Mouse (Mus musculus) forelimb bud, embryonic 11.5 days (tissue): Measurements from ENCODE around the gene Crocc.

ENCODE experiments used
- DNase-seq: peaks from one replicate; pipeline ENCODE4 v3.0.0-alpha.2; 2012; ENCODE audit warnings: low read depth, low spot score

Crocc gene

DNA sequence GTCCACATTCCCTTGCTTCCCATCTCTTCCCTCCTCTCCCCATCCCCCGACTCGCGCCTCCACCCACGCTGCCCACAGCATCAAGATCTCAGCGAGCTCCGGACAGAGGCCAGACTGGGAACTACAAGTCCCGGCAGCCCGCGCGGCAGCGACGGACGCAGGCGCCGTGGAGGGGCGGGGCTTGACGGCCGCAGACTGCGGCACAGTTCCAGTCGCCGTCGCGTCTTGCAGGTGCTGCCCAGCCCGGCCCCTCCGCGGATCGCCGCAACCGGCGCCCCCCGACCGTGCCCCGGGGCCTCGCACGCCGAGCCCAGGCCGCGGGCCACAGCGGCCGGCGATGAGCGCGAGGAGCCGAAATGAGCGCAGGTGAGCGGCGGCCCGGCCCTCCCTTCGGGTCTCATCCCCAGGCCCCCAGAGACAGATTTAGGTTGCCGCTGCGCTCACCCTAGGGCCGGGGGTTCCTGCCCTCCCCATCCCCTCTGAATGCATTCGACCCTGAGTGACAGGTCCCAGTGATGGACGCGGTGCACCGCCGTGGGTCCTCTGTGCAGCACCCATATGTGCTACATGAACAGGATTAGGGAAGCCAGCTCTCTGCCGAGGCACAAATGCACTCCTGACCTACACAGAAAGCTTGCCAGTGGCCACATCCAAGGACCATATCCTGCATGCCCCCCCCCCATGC lies 73.5 kb downstream of the Crocc start, which contains the start of gene Atp13a2:
Atp13a2 (plus strand) TSS at position 163 of the 685 bp plus-strand sequence.
- DNase-seq, result peak; percentile 75

DNA sequence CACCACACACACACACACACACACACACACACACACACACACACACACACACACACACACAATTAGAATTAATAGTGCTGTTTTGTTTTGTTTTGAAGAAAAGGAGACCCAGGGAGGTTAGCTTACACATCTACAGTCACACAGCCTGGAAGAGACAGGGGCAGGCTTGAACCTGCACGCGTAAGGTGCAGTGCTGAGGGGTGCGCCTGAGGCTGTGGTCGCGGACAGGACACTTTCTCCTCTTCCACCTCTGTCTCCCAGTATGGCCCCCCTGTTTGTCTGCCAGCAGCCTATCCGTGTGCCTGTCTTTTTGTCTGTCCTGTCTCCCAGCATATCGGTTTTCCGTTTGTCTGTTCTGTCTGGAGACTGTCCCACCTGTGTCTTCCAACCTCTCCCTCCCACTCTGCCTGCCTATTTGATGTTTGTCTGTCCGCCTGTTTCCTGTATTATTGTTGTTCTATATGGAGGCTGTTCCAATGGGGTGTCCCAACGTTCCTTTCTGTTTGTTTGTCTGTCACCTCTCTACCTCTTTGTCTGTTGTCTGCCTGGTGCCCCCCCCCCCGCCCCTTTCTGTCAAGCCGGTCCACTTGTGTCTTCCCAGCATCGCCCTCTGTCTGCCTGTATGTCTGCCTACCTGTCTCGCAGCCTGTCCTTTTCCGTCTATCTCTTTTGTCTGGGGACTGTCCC lies 74.2 kb downstream of the Crocc start:
- DNase-seq, result no peak

DNA sequence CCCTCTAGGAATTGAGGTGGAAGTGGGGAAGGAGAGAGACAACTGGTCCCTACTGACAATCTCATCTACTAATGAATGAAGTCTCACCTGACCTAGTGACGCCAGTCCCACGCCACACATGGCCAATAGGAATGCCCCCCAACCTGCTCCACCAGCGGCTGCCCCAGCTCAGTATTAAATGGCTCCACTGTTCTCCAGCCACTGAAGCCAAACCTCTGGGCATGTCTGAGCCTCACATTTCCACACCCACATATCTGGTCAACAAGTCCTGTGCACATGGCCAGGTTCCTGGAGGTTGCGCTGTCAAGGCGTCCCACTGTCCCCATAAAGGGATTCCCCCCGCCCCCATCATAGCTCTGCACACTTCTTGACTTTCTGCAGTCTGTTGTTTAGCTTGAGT lies 75.8 kb downstream of the Crocc start:
- no peak for DNase-seq

DNA sequence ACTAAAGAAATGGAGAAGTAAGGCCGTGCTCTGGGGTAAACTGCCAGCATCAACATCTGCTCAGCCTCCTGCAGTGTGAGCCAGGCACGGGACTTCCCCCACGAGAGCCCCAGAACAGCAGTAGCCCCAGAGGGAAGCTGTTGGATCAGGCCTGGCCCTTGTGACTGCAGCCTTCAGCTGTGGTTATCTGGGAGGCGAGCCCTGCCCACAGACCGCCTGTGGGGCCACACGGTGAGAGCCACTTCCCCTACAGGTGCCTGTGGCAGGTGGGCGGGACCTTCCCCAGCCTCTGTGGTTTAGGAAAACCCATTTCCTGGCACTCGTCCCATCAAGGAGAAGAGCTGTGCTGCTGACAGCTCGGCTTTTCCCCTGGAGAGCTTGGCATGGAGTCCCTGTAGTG lies 76.9 kb downstream of the Crocc start:
- DNase-seq, result no peak

DNA sequence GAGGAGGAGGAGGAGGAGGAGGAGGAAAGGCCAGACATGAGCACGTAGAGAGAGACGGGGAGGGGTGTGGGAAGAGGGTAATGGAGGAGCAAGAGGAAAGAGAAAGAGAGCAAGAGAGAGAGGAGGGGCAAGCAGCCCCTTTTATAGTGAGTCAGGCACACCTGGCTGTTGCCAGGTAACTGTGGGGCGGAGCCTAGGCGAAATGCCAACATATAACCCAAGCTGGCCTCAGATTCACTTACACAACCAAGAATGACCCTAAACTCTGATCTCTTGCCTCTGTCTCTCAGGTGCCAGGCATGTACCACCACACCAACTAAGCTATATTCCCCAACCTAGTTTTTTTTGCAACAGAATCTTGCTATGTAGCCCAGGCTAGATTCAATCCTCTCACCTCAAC lies 77.5 kb downstream of the Crocc start:
- no peak for DNase-seq

DNA sequence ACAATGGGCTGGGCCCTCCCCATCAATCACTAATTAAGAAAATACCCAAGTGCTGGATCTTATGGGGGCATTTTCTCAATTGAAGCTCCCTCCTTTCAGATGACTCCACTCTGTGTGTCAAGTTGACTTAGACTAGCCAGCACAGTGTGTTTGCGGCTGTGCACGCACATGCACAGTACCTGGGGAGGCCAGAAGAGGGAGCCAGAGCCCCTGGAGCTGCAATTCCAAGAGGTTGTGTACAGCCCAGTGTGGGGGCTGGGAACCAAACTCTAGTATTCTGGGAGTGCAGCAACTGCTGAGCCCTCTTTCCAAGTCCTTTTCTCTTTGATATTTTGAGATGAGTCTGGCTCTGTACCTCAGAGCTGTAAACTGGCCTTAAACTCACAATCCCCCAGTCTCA lies 78.7 kb downstream of the Crocc start:
- no peak for DNase-seq

DNA sequence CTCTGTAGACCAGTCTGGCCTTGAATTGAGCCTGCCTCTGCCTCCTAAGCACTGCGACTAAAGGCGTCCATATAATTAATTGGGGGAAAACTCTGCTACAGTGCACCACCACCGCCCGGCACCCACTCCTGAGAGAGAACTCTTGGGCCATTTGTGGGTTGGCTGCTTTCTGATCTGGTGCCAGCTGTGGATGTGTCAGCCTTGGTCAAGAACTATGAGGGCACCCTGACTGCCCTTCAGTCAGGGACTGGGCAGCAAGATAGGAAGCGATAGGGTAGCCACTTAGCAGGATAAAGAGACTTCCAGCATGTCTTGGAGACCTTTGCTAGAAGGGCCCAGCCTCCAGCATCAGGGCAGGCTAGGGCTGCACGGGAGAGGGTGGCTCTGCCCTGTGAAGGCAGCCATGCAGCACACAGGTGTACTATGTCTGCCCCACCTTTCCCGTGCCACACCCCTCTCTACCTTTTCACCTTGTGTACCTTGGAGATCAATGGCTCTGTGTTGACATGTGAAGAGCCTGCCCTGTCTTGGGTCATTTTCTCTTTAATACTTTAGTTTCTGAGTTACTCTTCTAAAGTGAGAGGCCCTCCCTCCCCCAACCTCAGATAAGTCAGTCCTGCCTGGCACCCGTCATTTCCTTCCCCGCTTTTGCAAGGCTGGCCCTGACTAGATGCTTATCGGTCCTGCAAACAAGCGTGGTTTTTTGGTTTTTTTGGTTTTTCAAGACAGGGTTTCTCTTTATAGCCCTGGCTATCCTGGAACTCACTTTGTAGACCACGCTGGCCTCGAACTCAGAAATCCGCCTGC lies 82.3 kb downstream of the Crocc start:
- DNase-seq, result no peak

DNA sequence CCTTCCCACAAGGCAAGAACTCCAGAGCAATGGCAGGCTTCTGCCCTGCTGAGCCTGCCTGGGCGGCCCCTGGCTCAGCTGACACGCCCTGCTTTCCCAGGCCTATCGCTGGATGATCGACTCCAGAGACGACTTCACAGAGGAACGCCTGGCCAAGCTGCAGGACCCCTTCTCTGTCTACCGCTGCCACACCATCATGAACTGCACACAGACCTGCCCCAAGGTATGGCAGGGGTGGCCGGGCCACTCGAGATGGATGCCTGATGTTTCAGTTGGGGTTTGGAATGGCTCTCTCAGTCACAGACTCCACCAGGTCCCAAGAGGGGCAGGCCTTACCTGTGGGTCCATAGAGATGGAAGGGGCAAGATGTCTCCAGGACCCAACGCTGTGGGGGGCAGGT lies 83.1 kb downstream of the Crocc start:
- DNase-seq, result no peak

DNA sequence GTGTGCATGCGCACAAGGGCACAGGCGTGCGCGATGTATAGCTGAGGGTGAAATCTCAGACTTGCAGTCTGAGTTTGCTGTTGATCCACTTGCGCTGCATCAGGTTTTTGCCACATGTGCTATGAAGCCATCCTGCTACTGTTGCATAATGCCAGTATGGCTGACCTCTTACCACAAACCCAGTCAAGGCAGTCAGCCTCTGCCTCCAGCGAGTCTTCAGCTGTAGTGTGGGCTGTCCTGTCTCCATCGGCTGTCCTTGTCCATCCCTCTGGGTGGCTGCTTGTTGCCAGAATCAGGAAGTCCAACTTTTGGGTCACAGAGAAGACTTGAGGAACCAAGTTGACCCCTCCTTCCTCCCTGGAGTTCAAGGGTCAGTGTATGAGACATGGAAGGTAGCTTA lies 85.0 kb downstream of the Crocc start:
- DNase-seq, result no peak

DNA sequence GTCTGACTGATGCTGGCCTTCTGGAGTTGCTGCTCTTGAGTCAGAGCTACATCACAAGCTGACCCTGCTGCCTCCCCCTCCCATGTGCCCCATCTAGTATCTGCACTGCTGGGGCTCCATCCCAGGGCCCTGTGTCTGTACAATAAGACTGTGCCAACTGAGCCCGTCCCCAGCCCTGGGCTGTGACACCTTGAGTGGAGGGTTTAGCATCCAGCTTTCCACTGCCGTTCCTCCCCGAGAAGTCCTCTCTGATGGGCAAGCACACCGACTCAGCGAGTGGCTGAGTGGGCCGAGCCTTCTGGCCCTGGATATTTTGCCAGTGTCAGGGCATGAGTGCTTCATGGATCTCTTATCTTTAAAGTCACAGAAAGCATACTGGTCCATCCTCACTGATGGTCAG lies 85.9 kb downstream of the Crocc start:
- DNase-seq, result no peak

DNA sequence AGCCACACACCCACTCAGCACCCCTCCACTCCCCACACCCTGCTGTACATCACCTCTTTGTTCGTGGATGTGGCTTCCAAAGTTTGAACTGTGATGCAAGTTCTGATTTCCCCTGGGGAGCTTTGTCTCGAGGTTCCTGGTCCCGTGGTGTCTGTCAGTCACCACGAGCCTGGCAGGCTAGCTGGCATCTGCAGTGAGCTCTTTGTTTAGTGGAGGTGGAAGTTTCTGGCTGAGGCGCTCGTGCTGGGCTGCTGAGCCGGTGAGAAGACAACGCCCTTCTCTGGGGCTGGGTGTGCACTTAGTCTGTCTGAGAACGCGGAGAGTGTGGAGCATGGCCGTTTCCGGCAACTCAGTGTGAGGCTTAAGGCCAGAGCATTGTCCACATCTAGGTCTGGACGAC lies 88.7 kb downstream of the Crocc start:
- DNase-seq, result no peak

DNA sequence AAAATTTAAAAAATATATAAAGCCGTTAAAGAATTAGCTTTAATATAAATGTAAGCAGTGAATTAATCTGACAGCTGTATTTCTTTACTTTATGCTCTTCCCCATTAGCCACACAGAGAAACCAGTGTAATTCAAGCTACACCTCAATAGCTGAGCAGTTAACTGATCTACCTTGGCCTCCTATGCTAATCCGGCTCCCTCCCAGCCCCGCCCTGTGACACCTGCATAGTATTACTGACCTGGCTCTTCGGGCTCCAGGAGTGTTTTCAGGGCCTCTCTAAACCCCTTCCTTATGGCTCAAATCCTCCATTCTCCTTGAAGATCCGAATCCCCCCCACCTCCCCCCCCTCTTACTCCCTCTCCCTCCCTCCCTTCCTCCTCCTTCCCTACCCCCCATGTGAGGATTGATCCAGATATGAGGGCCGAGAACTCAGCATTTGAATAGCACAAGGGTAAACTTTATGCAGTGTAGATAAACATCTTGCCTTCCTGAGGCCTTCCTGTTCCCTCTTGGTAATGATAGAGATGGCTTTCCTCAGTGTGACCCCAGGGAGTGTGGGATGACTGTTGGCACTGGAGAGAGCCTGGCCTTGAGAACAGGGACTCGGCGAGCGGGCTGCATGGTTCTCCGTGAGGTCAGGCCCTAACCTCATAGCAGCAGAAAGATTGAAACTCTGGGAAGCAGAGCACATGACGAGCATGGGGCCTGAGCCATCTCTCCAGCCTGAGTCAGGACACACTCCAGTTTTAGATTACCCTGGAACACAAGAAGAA lies 92.8 kb downstream of the Crocc start:
- DNase-seq, result no peak
